7 mouse cellular contexts compared by ENCODE assay signal in the genomic region with DNA sequence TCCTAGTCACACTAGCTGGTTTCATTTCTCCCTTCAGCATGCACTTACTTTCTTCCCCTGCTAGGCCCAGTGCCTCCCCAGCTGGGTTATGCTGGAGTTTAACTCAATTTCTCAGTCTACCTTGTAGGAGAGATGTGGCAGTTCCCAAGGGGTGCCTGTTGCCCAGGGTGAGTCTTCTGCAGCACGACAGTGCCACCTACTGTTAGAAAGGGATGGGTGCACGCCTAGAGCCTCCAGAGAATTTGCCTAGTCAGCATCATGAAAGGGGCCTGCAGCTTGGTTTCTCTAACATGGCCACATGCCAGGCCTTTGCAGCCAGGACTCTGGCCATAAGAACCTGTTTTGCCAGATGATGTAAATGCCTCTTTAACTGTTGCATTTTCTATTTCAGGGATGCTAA. TPM values are rescaled to one million over a fixed set of nuclear protein-coding genes. Genes with fewer than 3 reads are reported as not detected.
A peak's percentile ranks its signal among the peaks of the same experiment; 100 is the strongest.
DNase-seq lines count a peak whose midpoint lies in the region; ATAC-seq lines count a peak whose summit lies in the region.

No protein-coding gene starts in this region.

- no peaks in the 10 kb centered on the region for H3K27me3 ChIP-seq in embryonic facial prominence, embryonic 11.5 days (ENCODE audit: control insufficient read depth, insufficient read depth, low read length)
- no peaks in the 10 kb centered on the region for H3K27me3 ChIP-seq in midbrain, embryonic 13.5 days

- no peaks in the 10 kb centered on the region for H3K36me3 ChIP-seq in embryonic facial prominence, embryonic 11.5 days (replicated peaks; ENCODE audit: control insufficient read depth, insufficient read depth, low read depth, low read length)
- H3K36me3 ChIP-seq in midbrain, embryonic 13.5 days: no peaks in the 10 kb centered on the region

- H3K4me2 ChIP-seq in embryonic facial prominence, embryonic 11.5 days (ENCODE audit: low read depth, low read length): no peak overlapping the region
- H3K4me2 ChIP-seq in midbrain, embryonic 13.5 days (replicated peaks): no peak overlapping the region

- no peaks in the 10 kb centered on the region for H3K4me1 ChIP-seq in embryonic facial prominence, embryonic 11.5 days (ENCODE audit: control insufficient read depth, insufficient read depth, low read length)
- no peaks in the 10 kb centered on the region for H3K4me1 ChIP-seq in midbrain, embryonic 13.5 days (replicated peaks)

- no peaks in the 10 kb centered on the region for H3K9me3 ChIP-seq in embryonic facial prominence, embryonic 11.5 days (replicated peaks; ENCODE audit: control insufficient read depth, low read length)
- H3K9me3 ChIP-seq in midbrain, embryonic 13.5 days: no peaks in the 10 kb centered on the region

- ATAC-seq in embryonic facial prominence, embryonic 11.5 days (replicated peaks; ENCODE audit: insufficient number of reproducible peaks, low FRiP score, low TSS enrichment, low read depth): peak; percentile 59
- peak; percentile 98 for ATAC-seq in granulocyte monocyte progenitor cell, adult 5-6 weeks (replicated peaks; ENCODE audit: poor library complexity, severe bottlenecking)
- peak; percentile 91 for ATAC-seq in midbrain, embryonic 13.5 days

- DNase-seq in adrenal gland, postnatal 14 days: peak; percentile 86
- peak; percentile 86 for DNase-seq in embryonic facial prominence, embryonic 11.5 days (ENCODE audit: low spot score)
- peak; percentile 83 for DNase-seq in kidney, adult 11 months
- peak; percentile 84 for DNase-seq in left cerebral cortex, postnatal 4 days
- DNase-seq in spleen, adult 12 weeks (ENCODE audit: low spot score): peak; percentile 69

- H3K9ac ChIP-seq in embryonic facial prominence, embryonic 11.5 days (replicated peaks; ENCODE audit: low read length): no peak overlapping the region
- no peak overlapping the region for H3K9ac ChIP-seq in midbrain, embryonic 13.5 days (replicated peaks)

- intact Hi-C loops in left cerebral cortex, postnatal 4 days (cut with DNase I): loop anchor here (5.0 to 10.0 kb wide), 2 partner anchors 321 to 519 kb away; no protein-coding TSS in a partner anchor

- 0% methylated on average over 2 of the region's 2 CpGs for WGBS in embryonic facial prominence, embryonic 11.5 days
- 0% methylated on average over 2 of the region's 2 CpGs for WGBS in midbrain, embryonic 13.5 days

- H3K4me3 ChIP-seq in embryonic facial prominence, embryonic 11.5 days (ENCODE audit: low read depth, low read length): no peak overlapping the region
- no peak overlapping the region for H3K4me3 ChIP-seq in midbrain, embryonic 13.5 days (replicated peaks)

- H3K27ac ChIP-seq in embryonic facial prominence, embryonic 11.5 days (replicated peaks; ENCODE audit: low read depth, low read length): no peak overlapping the region
- no peak overlapping the region for H3K27ac ChIP-seq in midbrain, embryonic 13.5 days

RNA-seq across cellular contexts. Expression of gene Efcab2, which starts 57.8 kb away (rescaled TPM):
- total RNA-seq in adrenal gland, postnatal 14 days (2021): 2.9 and 3.4 TPM in 2 replicates
- polyA plus RNA-seq in embryonic facial prominence, embryonic 11.5 days (2014; fragmentation: Nextera tagmentation; extraction: Ambion mirVana): 5.2 and 6.3 TPM in 2 replicates
- 3.1 TPM in 2 replicates for total RNA-seq in granulocyte monocyte progenitor cell, adult 5-6 weeks (2014; fragmentation: Nextera tagmentation)
- total RNA-seq in granulocyte monocyte progenitor cell, adult 5-6 weeks (2017): 2.3 and 4.0 TPM in 2 replicates
- total RNA-seq in left cerebral cortex, postnatal 4 days (2021): 1 to 10 TPM; 6.2 to 8.3 TPM
- 8.8 and 9.0 TPM in 2 replicates for polyA plus RNA-seq in midbrain, embryonic 13.5 days (2015; fragmentation: Nextera tagmentation; extraction: Ambion mirVana)
